8 mouse cellular contexts compared by ENCODE assay signal in the genomic region with DNA sequence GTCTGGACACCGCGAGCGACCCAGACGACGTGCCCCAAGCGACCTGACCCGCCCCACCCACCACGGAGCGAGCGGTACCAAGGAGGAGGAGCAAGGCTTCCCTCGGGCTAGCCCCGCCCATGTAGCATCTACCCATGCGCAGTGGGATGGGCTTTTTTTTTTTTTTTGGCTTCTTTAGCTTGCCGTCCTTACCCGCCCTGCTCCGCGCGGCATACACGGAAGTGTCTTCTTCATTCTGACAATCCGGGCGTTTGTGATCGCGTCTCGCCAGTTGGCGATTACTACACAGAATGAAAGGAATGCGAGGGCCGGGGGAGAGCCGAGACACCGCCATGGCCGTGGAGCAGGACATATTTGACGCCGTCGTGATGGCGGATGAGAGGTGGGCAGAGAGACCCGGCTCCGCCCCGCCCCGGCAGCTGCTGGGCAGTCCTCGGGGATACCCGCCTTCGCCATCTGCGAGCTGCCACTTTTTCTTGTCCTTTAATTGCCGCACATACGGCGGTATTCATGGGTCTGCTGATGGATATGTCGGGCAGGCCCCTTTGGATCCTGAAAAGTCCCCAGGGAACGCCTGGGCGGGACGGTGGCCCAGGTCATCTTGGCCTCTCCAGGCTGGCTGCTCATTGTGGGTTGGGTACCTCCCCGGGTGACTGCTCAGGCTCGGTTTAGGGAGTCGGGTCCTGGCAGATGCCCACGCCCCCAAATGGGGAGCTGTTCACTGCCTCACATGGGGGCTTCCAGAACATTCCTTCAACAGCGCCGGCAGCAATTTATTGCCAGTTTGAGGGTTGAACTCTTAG. TPM values are rescaled to one million over a fixed set of nuclear protein-coding genes. Genes with fewer than 3 reads are reported as not detected.
A peak's percentile ranks its signal among the peaks of the same experiment; 100 is the strongest.
DNase-seq lines count a peak whose midpoint lies in the region; ATAC-seq lines count a peak whose summit lies in the region.

Gene LTO1 (plus strand): TSS at position 153 of the 803 bp plus-strand sequence.

- peaks cover 17% of the 10 kb centered on the region for H3K4me1 ChIP-seq in hindbrain, embryonic 13.5 days (replicated peaks)

- H3K4me2 ChIP-seq in hindbrain, embryonic 13.5 days, result peak within 1 kb of the TSS; percentile 94

- ATAC-seq in hindbrain, embryonic 13.5 days (ENCODE audit: low FRiP score), result peak; percentile 93

- H3K27ac ChIP-seq in hindbrain, embryonic 13.5 days, result peak within 1 kb of the TSS; percentile 92
- peak within 1 kb of the TSS; percentile 61 for H3K27ac ChIP-seq in macrophage

- H3K4me3 ChIP-seq in hindbrain, embryonic 13.5 days, result peak within 1 kb of the TSS; percentile 84
- peak within 1 kb of the TSS; percentile 98 for H3K4me3 ChIP-seq in macrophage (ENCODE audit: inconsistent target)

- H3K27me3 ChIP-seq in hindbrain, embryonic 13.5 days, result peaks cover 3% of the 10 kb centered on the region; the same call in 1 of the 2 replicates

- peak; percentile 89 for DNase-seq in T-cell, adult 2 months (ENCODE audit: low spot score)
- DNase-seq in cerebellum, postnatal 14 days, result peak; percentile 92
- peak; percentile 84 to 86 for DNase-seq in frontal cortex, postnatal 14 days (ENCODE audit: low spot score in 2 of 2)
- DNase-seq in left cerebral cortex, adult 18-20 months (ENCODE audit: low spot score in 2 of 2), result peak; percentile 82 to 91
- peak; percentile 93 for DNase-seq in right cerebral cortex, adult 18-20 months
- DNase-seq in urinary bladder, postnatal 25 days (ENCODE audit: low spot score), result peak; percentile 82

- H3K36me3 ChIP-seq in hindbrain, embryonic 13.5 days, result peaks cover 36% of the 10 kb centered on the region
- peaks cover 24% of the 10 kb centered on the region; the same call in 1 of the 2 replicates for H3K36me3 ChIP-seq in macrophage (ENCODE audit: inconsistent target)

- H3K9me3 ChIP-seq in hindbrain, embryonic 13.5 days, result no peaks in the 10 kb centered on the region

- under 1% methylated on average over 55 of the region's 55 CpGs for WGBS in hindbrain, embryonic 13.5 days
- WGBS in macrophage (ENCODE audit: missing documents), result 2% methylated on average over 54 of the region's 55 CpGs

- peak within 1 kb of the TSS; percentile 90 for H3K9ac ChIP-seq in hindbrain, embryonic 13.5 days

- H3K79me2 ChIP-seq in macrophage (ENCODE audit: inconsistent target), result peaks cover 23% of the 10 kb centered on the region

RNA-seq across cellular contexts. Expression of gene LTO1, which starts in this region (rescaled TPM):
- 33.8 and 38.4 TPM in 2 replicates for polyA plus RNA-seq in hindbrain, embryonic 13.5 days (2015; fragmentation: Nextera tagmentation; extraction: Ambion mirVana)
- total RNA-seq in left cerebral cortex, adult 18-20 months (2021), result 10 to 100 TPM; 27.0 to 27.2 TPM
- 100 to 1,000 TPM in 6 of 26 experiments, 10 to 100 TPM in 20; 28.8 to 118 (median 75.9) TPM for total RNA-seq in macrophage (2018; cell fraction: chromatin; rRNA removed)
- 10 to 100 TPM; 12.2 to 33.4 (median 25.6) TPM for total RNA-seq in macrophage (2018; cell fraction: cytosol; rRNA removed)
- 10 to 100 TPM; 23.5 to 71.9 (median 45.9) TPM for total RNA-seq in macrophage (2018; cell fraction: nucleus; rRNA removed)
- 35.0 to 45.0 TPM (median 40.9 TPM) in 3 replicates for polyA plus RNA-seq in macrophage (2018)

Comparison
In these comparisons a context has a peak if more than half of its experiments do, and no peak if none do; other contexts are left out.
1. Peak in every context shown above with its lines: DNase-seq, ATAC-seq, H3K4me3 ChIP-seq and H3K27ac ChIP-seq.